Mouse (Mus musculus): Measurements from ENCODE around the gene Ang2. TPM values are rescaled to one million over a fixed set of nuclear protein-coding genes. Genes with fewer than 3 reads are reported as not detected.

The Ang2 gene
- polyA plus RNA-seq, 1 experiment from 2014 or later, result not detected

Other genes starting within 250 kb of the Ang2 start
- 0.67 and 1.1 TPM in 2 replicates for gene Pnp2, start 243.2 kb downstream of the Ang2 start, polyA plus RNA-seq (2014; fragmentation: Nextera tagmentation; extraction: Ambion mirVana)
- gene Rnase10, start 191.4 kb downstream of the Ang2 start, polyA plus RNA-seq (2014; fragmentation: Nextera tagmentation; extraction: Ambion mirVana), result 0.13 TPM in 1 of 2 replicates, not detected in the other
- gene Rnase9, start 157.3 kb downstream of the Ang2 start, polyA plus RNA-seq (2014; fragmentation: Nextera tagmentation; extraction: Ambion mirVana), result not detected in 2 replicates
- gene Rnase11, start 149.0 kb downstream of the Ang2 start, polyA plus RNA-seq (2014; fragmentation: Nextera tagmentation; extraction: Ambion mirVana), result not detected in 2 replicates
- not detected in 2 replicates for gene Rnase12, start 141.5 kb downstream of the Ang2 start, polyA plus RNA-seq (2014; fragmentation: Nextera tagmentation; extraction: Ambion mirVana)
- gene Olfr750, start 124.7 kb downstream of the Ang2 start, polyA plus RNA-seq (2014; fragmentation: Nextera tagmentation; extraction: Ambion mirVana), result not detected in 2 replicates
- 17.0 and 18.2 TPM in 2 replicates for gene Rnase4, start 108.1 kb downstream of the Ang2 start, polyA plus RNA-seq (2014; fragmentation: Nextera tagmentation; extraction: Ambion mirVana)
- 4.8 and 5.2 TPM in 2 replicates for gene Ang, start 108.0 kb downstream of the Ang2 start, polyA plus RNA-seq (2014; fragmentation: Nextera tagmentation; extraction: Ambion mirVana)
- not detected in 2 replicates for gene Eddm3b, start 84.7 kb downstream of the Ang2 start, polyA plus RNA-seq (2014; fragmentation: Nextera tagmentation; extraction: Ambion mirVana)
- 0.39 and 0.41 TPM in 2 replicates for gene Rnase6, start 75.2 kb downstream of the Ang2 start, polyA plus RNA-seq (2014; fragmentation: Nextera tagmentation; extraction: Ambion mirVana)
- 0.50 and 0.54 TPM in 2 replicates for gene Rnase1, start 52.4 kb downstream of the Ang2 start, polyA plus RNA-seq (2014; fragmentation: Nextera tagmentation; extraction: Ambion mirVana)
- gene Rnase2b, start 36.9 kb downstream of the Ang2 start, polyA plus RNA-seq (2014; fragmentation: Nextera tagmentation; extraction: Ambion mirVana), result not detected in 2 replicates
- gene Ear14, start 4.2 kb upstream of the Ang2 start, polyA plus RNA-seq (2014; fragmentation: Nextera tagmentation; extraction: Ambion mirVana), result not detected in 2 replicates
- not detected in 2 replicates for gene Rnase2a, start 57.0 kb upstream of the Ang2 start, polyA plus RNA-seq (2014; fragmentation: Nextera tagmentation; extraction: Ambion mirVana)
- gene Gm7247, start 162.6 kb upstream of the Ang2 start, polyA plus RNA-seq (2014; fragmentation: Nextera tagmentation; extraction: Ambion mirVana), result not detected in 2 replicates
- gene Vmn2r88, start 211.7 kb upstream of the Ang2 start, polyA plus RNA-seq (2014; fragmentation: Nextera tagmentation; extraction: Ambion mirVana), result not detected in 2 replicates

Data from hindbrain, embryonic 14.5 days (tissue).